Mouse (Mus musculus): ENCODE results near the gene Ttll5. TPM values are rescaled to one million over a fixed set of nuclear protein-coding genes. Genes with fewer than 3 reads are reported as not detected.

The Ttll5 gene
- polyA plus RNA-seq (2012; ENCODE audit: low replicate concordance), result 2.8 and 10.2 TPM in 2 replicates

GRCm38 (mm10) chr12:85824438-85825264 lies at the start of gene Ttll5, which contains the start of gene Erg28:
Gene Ttll5 (plus strand): TSS chr12:85824659.
Gene Erg28 (minus strand): TSS chr12:85824550.

GRCm38 (mm10) chr12:86078553-86079201 lies 254.2 kb downstream of the Ttll5 start, which contains the start of gene Tgfb3:
Gene Tgfb3 (minus strand): TSS chr12:86079041.

GRCm38 (mm10) chr12:86082481-86083012 lies 258.1 kb downstream of the Ttll5 start, which contains the start of gene Ift43:
Gene Ift43 (plus strand): TSS chr12:86082541.

Other genes starting within 250 kb of the Ttll5 start
- gene Jdp2, start 225.6 kb upstream of the Ttll5 start, polyA plus RNA-seq (2012; ENCODE audit: low replicate concordance), result 2.4 and 4.1 TPM in 2 replicates
- gene Batf, start 138.0 kb upstream of the Ttll5 start, polyA plus RNA-seq (2012; ENCODE audit: low replicate concordance), result 5.9 and 11.5 TPM in 2 replicates
- 0.07 TPM in 1 of 2 replicates, not detected in the other for gene Flvcr2, start 78.1 kb upstream of the Ttll5 start, polyA plus RNA-seq (2012; ENCODE audit: low replicate concordance)
- gene Erg28, start 109 bp upstream of the Ttll5 start, polyA plus RNA-seq (2012; ENCODE audit: low replicate concordance), result 1.2 and 5.1 TPM in 2 replicates

All from leukemia stem cell, adult 10-12 weeks (primary cell).